Mouse (Mus musculus) stomach, embryonic 15.5 days (tissue): ENCODE measurements around the gene Lcp1. TPM values are rescaled to one million over a fixed set of nuclear protein-coding genes. Genes with fewer than 3 reads are reported as not detected.

Experiments
- ATAC-seq: fragments of 200-750 bp; cut with Nextera tagmentation; 2 replicates; pipeline ENCODE4 v1.8.0; 2017; ENCODE audit warnings: low read depth, moderate number of reproducible peaks, moderate TSS enrichment; ENCODE audit not compliant: insufficient read depth, low FRiP score
- H3K27ac ChIP-seq: fragments of 300-500 bp; sonication (generic); 2 replicates; pipeline ENCODE4 v1.5.1; 2015; ENCODE audit warnings: mild to moderate bottlenecking, inconsistent platforms
- H3K27me3 ChIP-seq: fragments of 300-500 bp; sonication (generic); replicated peaks from 2 replicates; pipeline ENCODE4 v1.6.1; 2015; ENCODE audit warnings: inconsistent platforms
- H3K36me3 ChIP-seq: fragments of 300-500 bp; sonication (generic); 2 replicates; pipeline ENCODE4 v1.6.1; 2015; ENCODE audit warnings: inconsistent platforms
- H3K4me1 ChIP-seq: fragments of 300-500 bp; sonication (generic); 2 replicates; pipeline ENCODE4 v1.6.1; 2015; ENCODE audit warnings: inconsistent platforms
- H3K4me2 ChIP-seq: fragments of 300-500 bp; sonication (generic); 2 replicates; pipeline ENCODE4 v1.6.1; 2015; ENCODE audit warnings: mild to moderate bottlenecking, inconsistent platforms
- H3K4me3 ChIP-seq: fragments of 300-500 bp; sonication (generic); replicated peaks from 2 replicates; pipeline ENCODE4 v1.5.1; 2015; ENCODE audit warnings: inconsistent platforms
- H3K9ac ChIP-seq: fragments of 300-500 bp; sonication (generic); 2 replicates; pipeline ENCODE4 v1.6.1; 2015; ENCODE audit warnings: inconsistent platforms
- H3K9me3 ChIP-seq: fragments of 300-500 bp; sonication (generic); 2 replicates; pipeline ENCODE4 v1.6.1; 2016; ENCODE audit warnings: inconsistent platforms
- WGBS: fragments of 180-500 bp; shearing (Covaris S2); methylation state at CpG from one replicate; pipeline ENCODE4 v1.1.7; 2015; 5-methylcytosine and 5-hydroxymethylcytosine counted together
- polyA plus RNA-seq: library from polyadenylated mRNA; unstranded; fragments of >200 nt; fragmentation: Nextera tagmentation; extraction: Ambion mirVana; gene quantifications from 2 replicates; pipeline ENCODE4 v1.2.1, GENCODE M21; 2015

Lcp1 gene
- polyA plus RNA-seq, 1 experiment from 2014 or later, result 49.1 TPM

- no peaks in the 10 kb centered on the region for H3K4me1 ChIP-seq
- no peak overlapping the region for H3K4me3 ChIP-seq
- no peaks in the 10 kb centered on the region for H3K36me3 ChIP-seq
- ATAC-seq, result no peak
- no peaks in the 10 kb centered on the region for H3K9me3 ChIP-seq
- 88% methylated on average over 4 of the region's 4 CpGs for WGBS
- no peaks in the 10 kb centered on the region for H3K27me3 ChIP-seq
- no peak overlapping the region for H3K27ac ChIP-seq
- H3K4me2 ChIP-seq, result no peak overlapping the region
- no peak overlapping the region for H3K9ac ChIP-seq
Observed at GRCm38 (mm10) chr14:75189031-75189430, 58.1 kb downstream of the Lcp1 start.

- Histone ChIP-seq H3K27ac (no peak overlapping the region), H3K27me3 (no peaks in the 10 kb centered on the region), H3K4me3 (no peak overlapping the region), H3K4me2 (no peak overlapping the region), H3K4me1 (no peaks in the 10 kb centered on the region), H3K9me3 (no peaks in the 10 kb centered on the region), H3K9ac (no peak overlapping the region), H3K36me3 (no peaks in the 10 kb centered on the region)
- WGBS, result 76% methylated on average over 4 of the region's 4 CpGs
- ATAC-seq, result no peak
Observed at GRCm38 (mm10) chr14:75190683-75191082, 59.8 kb downstream of the Lcp1 start.

GRCm38 (mm10) chr14:75192427-75192826 is 61.5 kb downstream of the Lcp1 start:
- WGBS, result 82% methylated on average over 10 of the region's 10 CpGs
- ATAC-seq, result no peak

GRCm38 (mm10) chr14:75192858-75193257 is 62.0 kb downstream of the Lcp1 start:
- no peaks in the 10 kb centered on the region for H3K27me3 ChIP-seq
- no peaks in the 10 kb centered on the region for H3K9me3 ChIP-seq
- no peaks in the 10 kb centered on the region for H3K36me3 ChIP-seq
- no peaks in the 10 kb centered on the region for H3K4me1 ChIP-seq
- no peak overlapping the region for H3K9ac ChIP-seq
- no peak overlapping the region for H3K4me2 ChIP-seq
- ATAC-seq, result no peak
- 62% methylated on average over 10 of the region's 10 CpGs for WGBS
- H3K27ac ChIP-seq, result no peak overlapping the region
- no peak overlapping the region for H3K4me3 ChIP-seq

More at GRCm38 (mm10) chr14:75192427-75192826, 61.5 kb downstream of the Lcp1 start:
- Histone ChIP-seq H3K27ac (no peak overlapping the region), H3K27me3 (no peaks in the 10 kb centered on the region), H3K4me1 (no peaks in the 10 kb centered on the region), H3K4me2 (no peak overlapping the region), H3K9me3 (no peaks in the 10 kb centered on the region), H3K36me3 (no peaks in the 10 kb centered on the region), H3K9ac (no peak overlapping the region), H3K4me3 (no peak overlapping the region)

- Histone ChIP-seq H3K4me3 (no peak overlapping the region), H3K9me3 (no peaks in the 10 kb centered on the region), H3K27me3 (no peaks in the 10 kb centered on the region), H3K27ac (no peak overlapping the region), H3K9ac (no peak overlapping the region), H3K4me2 (no peak overlapping the region), H3K36me3 (no peaks in the 10 kb centered on the region), H3K4me1 (no peaks in the 10 kb centered on the region)
- WGBS, result 87% methylated on average over 5 of the region's 5 CpGs
- ATAC-seq, result no peak
Observed at GRCm38 (mm10) chr14:75195530-75195929, 64.6 kb downstream of the Lcp1 start.

- H3K9ac ChIP-seq, result no peak overlapping the region
- no peaks in the 10 kb centered on the region for H3K4me1 ChIP-seq
- H3K4me2 ChIP-seq, result no peak overlapping the region
- 0 out of 2 replicates have a peak, but pooled peaks cover 6% of the 10 kb centered on the region for H3K36me3 ChIP-seq
- ATAC-seq, result no peak
- no peak overlapping the region for H3K27ac ChIP-seq
- WGBS, result 38% methylated on average over 5 of the region's 5 CpGs
- H3K4me3 ChIP-seq, result no peak overlapping the region
- H3K27me3 ChIP-seq, result no peaks in the 10 kb centered on the region
- no peaks in the 10 kb centered on the region for H3K9me3 ChIP-seq
Observed at GRCm38 (mm10) chr14:75197027-75197426, 66.1 kb downstream of the Lcp1 start.

- H3K4me1 ChIP-seq, result no peaks in the 10 kb centered on the region
- peak; percentile 78 for ATAC-seq
- no peaks in the 10 kb centered on the region for H3K27me3 ChIP-seq
- H3K27ac ChIP-seq, result 0 out of 2 replicates have a peak overlapping the region, but pooled peaks have one; percentile 16
- H3K9ac ChIP-seq, result no peak overlapping the region
- no peaks in the 10 kb centered on the region for H3K9me3 ChIP-seq
- H3K4me3 ChIP-seq, result no peak overlapping the region
- peak overlapping the region; percentile 13; the same call in 1 of the 2 replicates for H3K4me2 ChIP-seq
- 33% methylated on average over 7 of the region's 7 CpGs for WGBS
- H3K36me3 ChIP-seq, result 0 out of 2 replicates have a peak, but pooled peaks cover 7% of the 10 kb centered on the region
Observed at GRCm38 (mm10) chr14:75197660-75198059, 66.8 kb downstream of the Lcp1 start.

GRCm38 (mm10) chr14:75205363-75206051 is 74.6 kb downstream of the Lcp1 start:
- no peak for ATAC-seq
- Histone ChIP-seq H3K27ac (no peak overlapping the region), H3K9ac (no peak overlapping the region), H3K27me3 (no peaks in the 10 kb centered on the region), H3K4me1 (no peaks in the 10 kb centered on the region), H3K4me2 (no peak overlapping the region), H3K4me3 (no peak overlapping the region), H3K9me3 (no peaks in the 10 kb centered on the region), H3K36me3 (0 out of 2 replicates have a peak, but pooled peaks cover 7% of the 10 kb centered on the region)
- 80% methylated on average over 6 of the region's 6 CpGs for WGBS

GRCm38 (mm10) chr14:75206307-75206706 is 75.4 kb downstream of the Lcp1 start:
- WGBS, result 90% methylated on average over 4 of the region's 4 CpGs
- no peak overlapping the region for H3K4me3 ChIP-seq
- no peak overlapping the region for H3K4me2 ChIP-seq
- H3K9ac ChIP-seq, result no peak overlapping the region
- no peaks in the 10 kb centered on the region for H3K4me1 ChIP-seq
- no peaks in the 10 kb centered on the region for H3K9me3 ChIP-seq
- no peaks in the 10 kb centered on the region for H3K27me3 ChIP-seq
- no peak overlapping the region for H3K27ac ChIP-seq
- 0 out of 2 replicates have a peak, but pooled peaks cover 7% of the 10 kb centered on the region for H3K36me3 ChIP-seq
- no peak for ATAC-seq

GRCm38 (mm10) chr14:75208572-75209151 is 77.8 kb downstream of the Lcp1 start:
- Histone ChIP-seq H3K27me3 (no peaks in the 10 kb centered on the region), H3K27ac (no peak overlapping the region), H3K9me3 (no peaks in the 10 kb centered on the region), H3K4me3 (no peak overlapping the region), H3K9ac (no peak overlapping the region), H3K4me1 (no peaks in the 10 kb centered on the region), H3K36me3 (no peaks in the 10 kb centered on the region), H3K4me2 (no peak overlapping the region)
- no peak for ATAC-seq
- WGBS, result 65% methylated on average over 6 of the region's 6 CpGs

- H3K27ac ChIP-seq, result no peak overlapping the region
- H3K36me3 ChIP-seq, result no peaks in the 10 kb centered on the region
- no peak overlapping the region for H3K4me3 ChIP-seq
- WGBS, result 61% methylated on average over 11 of the region's 11 CpGs
- ATAC-seq, result no peak
- no peak overlapping the region for H3K9ac ChIP-seq
- no peak overlapping the region for H3K4me2 ChIP-seq
- H3K4me1 ChIP-seq, result no peaks in the 10 kb centered on the region
- no peaks in the 10 kb centered on the region for H3K27me3 ChIP-seq
- H3K9me3 ChIP-seq, result no peaks in the 10 kb centered on the region
Observed at GRCm38 (mm10) chr14:75213752-75214151, 82.9 kb downstream of the Lcp1 start.

GRCm38 (mm10) chr14:75218843-75219242 is 87.9 kb downstream of the Lcp1 start:
- Histone ChIP-seq H3K27me3 (no peaks in the 10 kb centered on the region), H3K27ac (peak overlapping the region; percentile 61; the same call in 1 of the 2 replicates), H3K9me3 (no peaks in the 10 kb centered on the region), H3K4me2 (no peak overlapping the region), H3K9ac (no peak overlapping the region), H3K4me1 (no peaks in the 10 kb centered on the region), H3K36me3 (no peaks in the 10 kb centered on the region), H3K4me3 (no peak overlapping the region)
- 88% methylated on average over 2 of the region's 2 CpGs for WGBS
- ATAC-seq, result no peak
